Mouse (Mus musculus) left cerebral cortex, adult 8-10 months (tissue): ENCODE results near the gene Dhdh. TPM values are rescaled to one million over a fixed set of nuclear protein-coding genes. Genes with fewer than 3 reads are reported as not detected.

Source experiments
- DNase-seq, 2 experiments: peaks; one replicate each; pipeline ENCODE4 v3.0.0; 2022; ENCODE audit warnings: low spot score in 2 of 2
- microRNA-seq, 2 experiments: library from miRNA; unstranded; fragments of <30 nt; microRNA quantifications; one replicate each; pipeline ENCODE4 v1.2.0; 2022
- total RNA-seq, 4 experiments: library from RNA; stranded (reverse); gene quantifications; 2 replicates each; pipeline ENCODE4 v1.2.4; 2022

Gene Dhdh
- total RNA-seq, 4 experiments from 2014 or later: 5.9 to 7.0 (median 6.3) TPM

GRCm38 (mm10) chr7:45454971-45455370 lies 33.6 kb downstream of the Dhdh start:
- no peak for DNase-seq

- peak; percentile 72 to 81 for DNase-seq
Measured at GRCm38 (mm10) chr7:45451344-45451982, 37.1 kb downstream of the Dhdh start.

GRCm38 (mm10) chr7:45449974-45450373 lies 38.6 kb downstream of the Dhdh start:
- no peak for DNase-seq

- DNase-seq: no peak
Measured at GRCm38 (mm10) chr7:45447325-45447990, 41.1 kb downstream of the Dhdh start.

GRCm38 (mm10) chr7:45446589-45446988 lies 42.0 kb downstream of the Dhdh start:
- DNase-seq: no peak

GRCm38 (mm10) chr7:45443526-45444420 lies 44.8 kb downstream of the Dhdh start:
- no peak for DNase-seq

- DNase-seq: no peak
Measured at GRCm38 (mm10) chr7:45437521-45438276, 50.9 kb downstream of the Dhdh start, which contains the start of gene Ruvbl2. Ruvbl2 (minus strand) TSS chr7:45438096.

- no peak for DNase-seq
Measured at GRCm38 (mm10) chr7:45437046-45437445, 51.6 kb downstream of the Dhdh start.

GRCm38 (mm10) chr7:45436444-45436843 lies 52.2 kb downstream of the Dhdh start:
- DNase-seq: no peak

GRCm38 (mm10) chr7:45435038-45435437 lies 53.6 kb downstream of the Dhdh start:
- DNase-seq: no peak

GRCm38 (mm10) chr7:45434203-45435015 lies 54.2 kb downstream of the Dhdh start, which contains the start of gene Gys1:
Gys1 (plus strand) TSS chr7:45434844.
- DNase-seq: peak; percentile 99 to 100

GRCm38 (mm10) chr7:45433835-45434202 lies 54.8 kb downstream of the Dhdh start:
- no peak for DNase-seq

- DNase-seq: no peak
Measured at GRCm38 (mm10) chr7:45426556-45426955, 62.0 kb downstream of the Dhdh start.

GRCm38 (mm10) chr7:45421194-45421593 lies 67.4 kb downstream of the Dhdh start:
- no peak for DNase-seq

Small RNAs within 50 kb of the gene (microRNA-seq; reads per million reads assigned to microRNA genes)
- gene Gm22133: 0 reads per million in 2 experiments

Other genes with a start within 250 kb of the Dhdh start
- 10 to 100 TPM in 2 of 4 experiments, 1 to 10 TPM in 2; 5.0 to 18.9 (median 11.9) TPM for gene Cd37, start 249.7 kb downstream of the Dhdh start, total RNA-seq
- gene Slc6a16, start 247.7 kb downstream of the Dhdh start, total RNA-seq: 1 to 10 TPM; 1.6 to 2.6 (median 2.1) TPM
- gene Slc6a21, start 211.3 kb downstream of the Dhdh start, total RNA-seq: under 1 TPM in 3 of 4 experiments, not detected in 1; 0.19 to 0.55 (median 0.34) TPM
- gene Trpm4, start 155.0 kb downstream of the Dhdh start, total RNA-seq: 10 to 100 TPM; 23.9 to 27.8 (median 25.1) TPM
- gene Hrc, start 153.5 kb downstream of the Dhdh start, total RNA-seq: 1 to 10 TPM in 1 of 4 experiments, under 1 TPM in 3; 0.26 to 1.1 (median 0.78) TPM
- 100 to 1,000 TPM; 137 to 162 (median 150) TPM for gene Ppfia3, start 121.8 kb downstream of the Dhdh start, total RNA-seq
- 100 to 1,000 TPM; 139 to 172 (median 159) TPM for gene Lin7b, start 118.2 kb downstream of the Dhdh start, total RNA-seq
- gene Snrnp70, start 93.1 kb downstream of the Dhdh start, total RNA-seq: 100 to 1,000 TPM; 295 to 398 (median 356) TPM
- under 1 TPM in 1 of 4 experiments, not detected in 3; 0.14 TPM for gene Kcna7, start 83.2 kb downstream of the Dhdh start, total RNA-seq
- under 1 TPM in 2 of 4 experiments, not detected in 2; 0.36 to 0.39 TPM for gene Ntf5, start 75.1 kb downstream of the Dhdh start, total RNA-seq
- not detected for gene Lhb, start 68.0 kb downstream of the Dhdh start, total RNA-seq
- gene Gys1, start 54.0 kb downstream of the Dhdh start, total RNA-seq: 10 to 100 TPM; 14.7 to 16.4 (median 15.1) TPM
- 10 to 100 TPM; 30.0 to 37.5 (median 32.0) TPM for gene Ruvbl2, start 50.7 kb downstream of the Dhdh start, total RNA-seq
- gene Ftl1, start 28.9 kb downstream of the Dhdh start, total RNA-seq: 100 to 1,000 TPM; 206 to 283 (median 229) TPM
- gene Bax, start 21.9 kb downstream of the Dhdh start, total RNA-seq: 10 to 100 TPM; 57.8 to 78.7 (median 67.0) TPM
- gene Tulp2, start 6.9 kb downstream of the Dhdh start, total RNA-seq: not detected
- gene Gm45808, start 2.0 kb downstream of the Dhdh start, total RNA-seq: 1 to 10 TPM in 3 of 4 experiments, not detected in 1; 1.9 to 3.2 (median 2.9) TPM
- gene Nucb1, start 21.6 kb upstream of the Dhdh start, total RNA-seq: 100 to 1,000 TPM in 3 of 4 experiments, 10 to 100 TPM in 1; 97.8 to 121 (median 110) TPM
- 10 to 100 TPM; 16.0 to 27.0 (median 22.4) TPM for gene Ppp1r15a, start 37.5 kb upstream of the Dhdh start, total RNA-seq
- 1 to 10 TPM; 3.0 to 5.1 (median 4.0) TPM for gene Plekha4, start 37.5 kb upstream of the Dhdh start, total RNA-seq
- gene Hsd17b14, start 66.1 kb upstream of the Dhdh start, total RNA-seq: 1 to 10 TPM in 2 of 4 experiments, under 1 TPM in 1, not detected in 1; 0.72 to 2.6 (median 1.2) TPM
- gene Bcat2, start 81.3 kb upstream of the Dhdh start, total RNA-seq: 10 to 100 TPM; 19.3 to 21.1 (median 19.9) TPM
- not detected for gene Fgf21, start 126.7 kb upstream of the Dhdh start, total RNA-seq
- gene Fut1, start 128.5 kb upstream of the Dhdh start, total RNA-seq: under 1 TPM in 1 of 4 experiments, not detected in 3; 0.21 TPM
- gene Izumo1, start 133.0 kb upstream of the Dhdh start, total RNA-seq: not detected
- 1 to 10 TPM; 5.9 to 7.6 (median 6.6) TPM for gene Rasip1, start 138.7 kb upstream of the Dhdh start, total RNA-seq
- gene Mamstr, start 151.2 kb upstream of the Dhdh start, total RNA-seq: 1 to 10 TPM; 3.5 to 6.0 (median 5.6) TPM
- gene Fut2, start 177.6 kb upstream of the Dhdh start, total RNA-seq: under 1 TPM in 1 of 4 experiments, not detected in 3; 0.59 TPM
- 1 to 10 TPM; 7.6 to 8.7 (median 8.2) TPM for gene Ntn5, start 195.2 kb upstream of the Dhdh start, total RNA-seq
- gene Sec1, start 205.6 kb upstream of the Dhdh start, total RNA-seq: 1 to 10 TPM in 1 of 4 experiments, under 1 TPM in 3; 0.63 to 1.1 (median 0.87) TPM
- gene Car11, start 211.0 kb upstream of the Dhdh start, total RNA-seq: 100 to 1,000 TPM; 230 to 247 (median 241) TPM
- 100 to 1,000 TPM; 164 to 236 (median 186) TPM for gene Dbp, start 216.3 kb upstream of the Dhdh start, total RNA-seq
- gene Rpl18, start 226.7 kb upstream of the Dhdh start, total RNA-seq: 100 to 1,000 TPM; 340 to 384 (median 357) TPM
- gene Sphk2, start 229.2 kb upstream of the Dhdh start, total RNA-seq: 10 to 100 TPM; 24.9 to 27.4 (median 25.3) TPM
- under 1 TPM in 1 of 4 experiments, not detected in 3; 0.14 TPM for gene Fam83e, start 232.4 kb upstream of the Dhdh start, total RNA-seq
- gene Spaca4, start 237.0 kb upstream of the Dhdh start, total RNA-seq: not detected